Mouse (Mus musculus) liver, embryonic 11.5 days (tissue): ENCODE measurements at regions not wholly inside any gene's neighbourhood (a gene's known extent, or its start where the extent isn't known, plus 50 kb on each side); places are given as distances from the start of the nearest gene placed in this dataset.

Experiments used
- ATAC-seq: fragments of 200-750 bp; cut with Nextera tagmentation; replicated peaks from 2 replicates; pipeline ENCODE4 v1.8.0; 2017; ENCODE audit warnings: moderate number of reproducible peaks, mild to moderate bottlenecking, moderate TSS enrichment, moderate library complexity; ENCODE audit not compliant: low FRiP score
- DNase-seq: peaks from one replicate; pipeline ENCODE4 v3.0.0-alpha.2; 2017; ENCODE audit warnings: low spot score
- H3K27ac ChIP-seq: fragments of 300-500 bp; sonication (generic); 2 replicates; pipeline ENCODE4 v1.5.1; 2014; ENCODE audit warnings: mild to moderate bottlenecking, low read depth, low read length, control low read depth
- H3K27me3 ChIP-seq: fragments of 300-500 bp; sonication (generic); replicated peaks from 2 replicates; pipeline ENCODE4 v1.6.1; 2014; ENCODE audit warnings: low read length, mixed read lengths; ENCODE audit not compliant: control insufficient read depth, insufficient read depth
- H3K36me3 ChIP-seq: fragments of 300-500 bp; sonication (generic); 2 replicates; pipeline ENCODE4 v1.6.1; 2014; ENCODE audit warnings: mild to moderate bottlenecking, low read length, moderate library complexity, mixed read lengths; ENCODE audit not compliant: control insufficient read depth, insufficient read depth
- H3K4me1 ChIP-seq: fragments of 300-500 bp; sonication (generic); replicated peaks from 2 replicates; pipeline ENCODE4 v1.6.1; 2014; ENCODE audit warnings: low read length, mixed read lengths; ENCODE audit not compliant: control insufficient read depth, insufficient read depth
- H3K4me2 ChIP-seq: fragments of 300-500 bp; sonication (generic); 2 replicates; pipeline ENCODE4 v1.6.1; 2014; ENCODE audit warnings: mild to moderate bottlenecking, control low read depth, moderate library complexity
- H3K4me3 ChIP-seq: fragments of 300-500 bp; sonication (generic); 2 replicates; pipeline ENCODE4 v1.5.1; 2014; ENCODE audit warnings: low read depth, low read length, control low read depth
- H3K9ac ChIP-seq: fragments of 300-500 bp; sonication (generic); 2 replicates; pipeline ENCODE4 v1.6.1; 2014; ENCODE audit warnings: low read depth, low read length, control low read depth
- H3K9me3 ChIP-seq: fragments of 300-500 bp; sonication (generic); 2 replicates; pipeline ENCODE4 v1.6.1; 2016; ENCODE audit warnings: low read length, inconsistent platforms, mixed read lengths; ENCODE audit not compliant: control insufficient read depth
- WGBS: fragments of 180-500 bp; shearing (Covaris S2); extraction: QIAGEN DNeasy Blood & Tissue Kit; methylation state at CpG from one replicate; pipeline ENCODE4 v1.1.7; 2014; 5-methylcytosine and 5-hydroxymethylcytosine counted together

GRCm38 (mm10) chrX:12425566-12425965 lies 162.0 kb upstream of the Atp6ap2 start:
- DNase-seq (no peak), ATAC-seq (no peak)
- 75% methylated on average over 6 of the region's 6 CpGs for WGBS
- H3K9ac ChIP-seq, result no peak overlapping the region
- H3K27me3 ChIP-seq, result no peaks in the 10 kb centered on the region; the same call in 1 of the 2 replicates
- H3K27ac ChIP-seq, result no peak overlapping the region
- H3K9me3 ChIP-seq, result no peaks in the 10 kb centered on the region
- H3K4me3 ChIP-seq, result no peak overlapping the region
- no peak overlapping the region for H3K4me2 ChIP-seq
- H3K36me3 ChIP-seq, result no peaks in the 10 kb centered on the region
- no peaks in the 10 kb centered on the region for H3K4me1 ChIP-seq

GRCm38 (mm10) chrX:12426664-12427063 lies 160.9 kb upstream of the Atp6ap2 start:
- Histone ChIP-seq H3K4me2 (no peak overlapping the region), H3K4me1 (no peaks in the 10 kb centered on the region), H3K27me3 (no peaks in the 10 kb centered on the region; the same call in 1 of the 2 replicates), H3K27ac (no peak overlapping the region), H3K4me3 (no peak overlapping the region), H3K9me3 (no peaks in the 10 kb centered on the region), H3K36me3 (no peaks in the 10 kb centered on the region), H3K9ac (no peak overlapping the region)
- DNase-seq, result no peak
- ATAC-seq, result no peak
- WGBS, result 75% methylated on average over 4 of the region's 4 CpGs

GRCm38 (mm10) chrX:12432289-12432688 lies 155.3 kb upstream of the Atp6ap2 start:
- Histone ChIP-seq H3K4me1 (no peaks in the 10 kb centered on the region), H3K36me3 (no peaks in the 10 kb centered on the region), H3K4me3 (no peak overlapping the region), H3K9me3 (no peaks in the 10 kb centered on the region), H3K9ac (no peak overlapping the region), H3K27me3 (peaks cover 3% of the 10 kb centered on the region), H3K4me2 (no peak overlapping the region), H3K27ac (no peak overlapping the region)
- no peak for ATAC-seq
- DNase-seq, result no peak
- WGBS, result 74% methylated on average over 2 of the region's 2 CpGs

GRCm38 (mm10) chrX:12435656-12436055 lies 151.9 kb upstream of the Atp6ap2 start:
- Histone ChIP-seq H3K4me3 (no peak overlapping the region), H3K9ac (no peak overlapping the region), H3K4me1 (no peaks in the 10 kb centered on the region), H3K27ac (no peak overlapping the region), H3K36me3 (no peaks in the 10 kb centered on the region), H3K9me3 (no peaks in the 10 kb centered on the region), H3K27me3 (peaks cover 3% of the 10 kb centered on the region), H3K4me2 (no peak overlapping the region)
- no peak for DNase-seq
- no peak for ATAC-seq
- 64% methylated on average over 8 of the region's 8 CpGs for WGBS

- no peak for ATAC-seq
- Histone ChIP-seq H3K9ac (no peak overlapping the region), H3K27ac (no peak overlapping the region), H3K27me3 (peaks cover 3% of the 10 kb centered on the region), H3K36me3 (no peaks in the 10 kb centered on the region), H3K4me3 (no peak overlapping the region), H3K9me3 (no peaks in the 10 kb centered on the region), H3K4me1 (no peaks in the 10 kb centered on the region), H3K4me2 (no peak overlapping the region)
- DNase-seq, result no peak
- 44% methylated on average over 7 of the region's 7 CpGs for WGBS
These were observed 151.5 kb upstream of the Atp6ap2 start for GRCm38 (mm10) chrX:12436106-12436505.

- peaks cover 8% of the 10 kb centered on the region for H3K27me3 ChIP-seq
- H3K4me3 ChIP-seq, result no peak overlapping the region
- WGBS, result 76% methylated on average over 12 of the region's 12 CpGs
- ATAC-seq (no peak), DNase-seq (no peak)
- no peaks in the 10 kb centered on the region for H3K36me3 ChIP-seq
- no peaks in the 10 kb centered on the region for H3K4me1 ChIP-seq
- H3K4me2 ChIP-seq, result no peak overlapping the region
- H3K9me3 ChIP-seq, result no peaks in the 10 kb centered on the region
- H3K9ac ChIP-seq, result no peak overlapping the region
- no peak overlapping the region for H3K27ac ChIP-seq
These were observed 148.2 kb upstream of the Atp6ap2 start for GRCm38 (mm10) chrX:12439447-12439846.

- H3K27me3 ChIP-seq, result peaks cover 5% of the 10 kb centered on the region; the same call in 1 of the 2 replicates
- H3K36me3 ChIP-seq, result no peaks in the 10 kb centered on the region
- H3K9ac ChIP-seq, result no peak overlapping the region
- no peaks in the 10 kb centered on the region for H3K9me3 ChIP-seq
- DNase-seq (no peak), ATAC-seq (no peak)
- H3K4me3 ChIP-seq, result no peak overlapping the region
- H3K4me2 ChIP-seq, result no peak overlapping the region
- H3K27ac ChIP-seq, result no peak overlapping the region
- H3K4me1 ChIP-seq, result no peaks in the 10 kb centered on the region
- 55% methylated on average over 5 of the region's 5 CpGs for WGBS
These were observed 143.8 kb upstream of the Atp6ap2 start for GRCm38 (mm10) chrX:12443794-12444193.

GRCm38 (mm10) chrX:12445093-12445492 lies 142.5 kb upstream of the Atp6ap2 start:
- Histone ChIP-seq H3K4me3 (no peak overlapping the region), H3K9me3 (no peaks in the 10 kb centered on the region), H3K4me2 (no peak overlapping the region), H3K4me1 (no peaks in the 10 kb centered on the region), H3K27me3 (peaks cover 5% of the 10 kb centered on the region; the same call in 1 of the 2 replicates), H3K27ac (no peak overlapping the region), H3K9ac (no peak overlapping the region), H3K36me3 (no peaks in the 10 kb centered on the region)
- ATAC-seq (no peak), DNase-seq (no peak)
- 75% methylated on average over 2 of the region's 2 CpGs for WGBS

- Histone ChIP-seq H3K9me3 (no peaks in the 10 kb centered on the region), H3K27me3 (0 out of 2 replicates have a peak, but pooled peaks cover 2% of the 10 kb centered on the region), H3K4me1 (no peaks in the 10 kb centered on the region), H3K27ac (no peak overlapping the region), H3K4me3 (no peak overlapping the region), H3K4me2 (no peak overlapping the region), H3K9ac (no peak overlapping the region), H3K36me3 (no peaks in the 10 kb centered on the region)
- DNase-seq (no peak), ATAC-seq (no peak)
These were observed 139.6 kb upstream of the Atp6ap2 start for GRCm38 (mm10) chrX:12447962-12448361.
